In genomic region chr12:84640654-84641053, GRCm38 (mm10) we compare ENCODE assay signal across 33 mouse cellular contexts. TPM values are rescaled to one million over a fixed set of nuclear protein-coding genes. Genes with fewer than 3 reads are reported as not detected.
DNase-seq lines count a peak whose midpoint lies in the region; ATAC-seq and TF ChIP-seq lines count a peak whose summit lies in the region.
"Had no signal": no experiment of that assay in that cellular context is flagged by ENCODE, and none has a peak within 500 bp of the region (broad histone marks: within the 10 kb centered on the region; RNA-seq: fewer than 3 reads in every experiment).

Gene Vrtn, plus strand, starts transcription at chr12:84641019.

- no peak for TF ChIP-seq POLR2A in testis, adult 2 months (IDR thresholded peaks at IDR 0.05; ENCODE audit: control insufficient read depth, low read depth, low read length)

- H3K4me2 ChIP-seq in forebrain, embryonic 11.5 days (ENCODE audit: low read depth, low read length, severe bottlenecking): no peak within 1 kb of the TSS
- no peak within 1 kb of the TSS for H3K4me2 ChIP-seq in hindbrain, postnatal 0 days (ENCODE audit: low read depth, low read length)
- H3K4me2 ChIP-seq: lung, embryonic 14.5 days; neural tube, embryonic 13.5 days had no signal

- ATAC-seq in forebrain, embryonic 11.5 days (replicated peaks; ENCODE audit: low FRiP score): no peak
- no peak for ATAC-seq in hindbrain, postnatal 0 days
- no peak for ATAC-seq in frontal cortex, adult (ENCODE audit: low TSS enrichment)
- ATAC-seq: intestine, postnatal 0 days; midbrain, embryonic 16.5 days had no signal

- H3K4me3 ChIP-seq in forebrain, embryonic 10.5 days: peak within 1 kb of the TSS; percentile 23; the same call in 1 of the 2 replicates
- H3K4me3 ChIP-seq in forebrain, embryonic 11.5 days (ENCODE audit: low read depth, low read length): no peak within 1 kb of the TSS
- 0 out of 2 replicates have a peak within 1 kb of the TSS, but pooled peaks have one; percentile 6 for H3K4me3 ChIP-seq in hindbrain, embryonic 10.5 days
- no peak within 1 kb of the TSS for H3K4me3 ChIP-seq in hindbrain, postnatal 0 days (ENCODE audit: low read length)
- H3K4me3 ChIP-seq in testis, adult 2 months (ENCODE audit: control insufficient read depth, low read depth, low read length): peak within 1 kb of the TSS; percentile 49
- H3K4me3 ChIP-seq: gastrocnemius, adult 2 months; layer of hippocampus, adult 2 months; myocyte; neural tube, embryonic 13.5 days had no signal

- DNase-seq in forebrain, embryonic 10.5 days (ENCODE audit: extremely low spot score, low spot score): no peak
- no peak for DNase-seq in forebrain, embryonic 11.5 days (ENCODE audit: low spot score)
- no peak for DNase-seq in hindbrain, embryonic 10.5 days (ENCODE audit: low spot score)
- DNase-seq in hindbrain, postnatal 0 days (ENCODE audit: low spot score): no peak
- no peak for DNase-seq in testis, postnatal 14 days (ENCODE audit: low spot score)
- DNase-seq in yolk sac, embryonic 10.5 days (ENCODE audit: low spot score): no peak
- DNase-seq: adrenal gland, postnatal 25 days; cerebellum, adult 9-10 months; gastrocnemius, adult 2 months; kidney, postnatal 25 days; lung, embryonic 14.5 days; right cerebral cortex, adult 18-20 months; right cerebral cortex, postnatal 4 days; thymus, adult 18-20 months; thymus, postnatal 36 days had no signal

- peaks cover 59% of the 10 kb centered on the region for H3K27me3 ChIP-seq in forebrain, embryonic 10.5 days (ENCODE audit: poor library complexity, severe bottlenecking)
- peaks cover 37% of the 10 kb centered on the region for H3K27me3 ChIP-seq in forebrain, embryonic 11.5 days (ENCODE audit: control insufficient read depth, insufficient read depth, low read length)
- peaks cover 57% of the 10 kb centered on the region for H3K27me3 ChIP-seq in hindbrain, embryonic 10.5 days (ENCODE audit: insufficient read depth, poor library complexity, severe bottlenecking)
- H3K27me3 ChIP-seq in hindbrain, postnatal 0 days (ENCODE audit: insufficient read depth, low read length): peaks cover 27% of the 10 kb centered on the region
- H3K27me3 ChIP-seq in testis, adult 2 months (ENCODE audit: control insufficient read depth, insufficient read depth, low read length): peaks cover 6% of the 10 kb centered on the region

- no peaks in the 10 kb centered on the region for H3K36me3 ChIP-seq in forebrain, embryonic 10.5 days (replicated peaks)
- no peaks in the 10 kb centered on the region for H3K36me3 ChIP-seq in forebrain, embryonic 11.5 days (ENCODE audit: control insufficient read depth, insufficient read depth, low read length)
- H3K36me3 ChIP-seq in hindbrain, embryonic 10.5 days: no peaks in the 10 kb centered on the region
- H3K36me3 ChIP-seq in hindbrain, postnatal 0 days (ENCODE audit: insufficient read depth, low read length): no peaks in the 10 kb centered on the region
- H3K36me3 ChIP-seq in testis, adult 2 months (ENCODE audit: control insufficient read depth, insufficient read depth, low read length): no peaks in the 10 kb centered on the region
- H3K36me3 ChIP-seq: embryonic facial prominence, embryonic 10.5 days; neural tube, embryonic 13.5 days had no signal

- H3K9me3 ChIP-seq in forebrain, embryonic 10.5 days: no peaks in the 10 kb centered on the region
- no peaks in the 10 kb centered on the region for H3K9me3 ChIP-seq in forebrain, embryonic 11.5 days (ENCODE audit: control insufficient read depth, low read length)
- H3K9me3 ChIP-seq in hindbrain, embryonic 10.5 days: no peaks in the 10 kb centered on the region
- no peaks in the 10 kb centered on the region for H3K9me3 ChIP-seq in hindbrain, postnatal 0 days (ENCODE audit: low read length)
- H3K9me3 ChIP-seq: embryonic facial prominence, embryonic 10.5 days; neural tube, embryonic 13.5 days had no signal

- TF ChIP-seq CTCF in hindbrain, postnatal 0 days (IDR thresholded peaks at IDR 0.05; ENCODE audit: low read depth): no peak
- TF ChIP-seq CTCF in testis, adult 2 months (IDR thresholded peaks at IDR 0.05; ENCODE audit: control insufficient read depth, insufficient read depth, insufficient replicate concordance, low read depth, low read length): no peak

- 2% methylated on average over 9 of the region's 9 CpGs for WGBS in forebrain, embryonic 10.5 days
- 4% methylated on average over 9 of the region's 9 CpGs for WGBS in forebrain, embryonic 11.5 days
- WGBS in hindbrain, embryonic 10.5 days: 3% methylated on average over 9 of the region's 9 CpGs
- WGBS in hindbrain, postnatal 0 days: 7% methylated on average over 9 of the region's 9 CpGs

- peaks cover 21% of the 10 kb centered on the region for H3K4me1 ChIP-seq in forebrain, embryonic 10.5 days
- H3K4me1 ChIP-seq in forebrain, embryonic 11.5 days (replicated peaks; ENCODE audit: control insufficient read depth, insufficient read depth, low read length): no peaks in the 10 kb centered on the region
- H3K4me1 ChIP-seq in hindbrain, embryonic 10.5 days (replicated peaks): peaks cover 24% of the 10 kb centered on the region; the same call in 1 of the 2 replicates
- H3K4me1 ChIP-seq in hindbrain, postnatal 0 days (ENCODE audit: insufficient read depth, low read length): no peaks in the 10 kb centered on the region
- H3K4me1 ChIP-seq in testis, adult 2 months (ENCODE audit: control insufficient read depth, insufficient read depth, low read length): peaks cover 8% of the 10 kb centered on the region

- no peak within 1 kb of the TSS for H3K9ac ChIP-seq in forebrain, embryonic 11.5 days (ENCODE audit: low read length)
- no peak within 1 kb of the TSS for H3K9ac ChIP-seq in hindbrain, postnatal 0 days (replicated peaks; ENCODE audit: low read length)
- H3K9ac ChIP-seq: liver, embryonic 14.5 days; lung, embryonic 14.5 days; neural tube, embryonic 13.5 days had no signal

- no peak within 1 kb of the TSS for H3K27ac ChIP-seq in forebrain, embryonic 10.5 days
- H3K27ac ChIP-seq in forebrain, embryonic 11.5 days (ENCODE audit: low read depth, low read length): no peak within 1 kb of the TSS
- no peak within 1 kb of the TSS for H3K27ac ChIP-seq in hindbrain, embryonic 10.5 days
- no peak within 1 kb of the TSS for H3K27ac ChIP-seq in hindbrain, postnatal 0 days
- no peak within 1 kb of the TSS for H3K27ac ChIP-seq in testis, adult 2 months (ENCODE audit: control insufficient read depth, insufficient read depth, low read depth, low read length)
- H3K27ac ChIP-seq: embryonic facial prominence, embryonic 10.5 days; gastrocnemius, adult 2 months; layer of hippocampus, adult 2 months; liver, embryonic 14.5 days; neural tube, embryonic 13.5 days had no signal

RNA-seq across cellular contexts. Expression of gene Vrtn, which starts in this region (rescaled TPM):
- polyA plus RNA-seq in forebrain, embryonic 10.5 days (2016; fragmentation: Nextera tagmentation; extraction: Ambion mirVana): not detected in 2 replicates
- not detected in 2 replicates for polyA plus RNA-seq in forebrain, embryonic 11.5 days (2014; fragmentation: Nextera tagmentation; extraction: Ambion mirVana)
- 0.09 TPM in 1 of 2 replicates, not detected in the other for polyA plus RNA-seq in hindbrain, embryonic 10.5 days (2016; fragmentation: Nextera tagmentation; extraction: Ambion mirVana)
- total RNA-seq in hindbrain, postnatal 0 days (2014; rRNA removed): not detected in 2 replicates
- not detected in 2 replicates for polyA plus RNA-seq in hindbrain, postnatal 0 days (2015; fragmentation: Nextera tagmentation; extraction: Ambion mirVana)
- polyA plus RNA-seq in testis, adult 2 months (2012; rRNA removed): 0.07 and 0.16 TPM in 2 replicates
- total RNA-seq: adrenal gland, postnatal 25 days; gastrocnemius, adult 2 months; layer of hippocampus, adult 2 months; layer of hippocampus, postnatal 25 days; megakaryocyte-erythroid progenitor cell, adult 5-6 weeks; MEL had no signal
- polyA plus RNA-seq: embryonic facial prominence, embryonic 10.5 days; frontal cortex, adult 2 months; gonadal fat pad, adult 2 months; hindbrain, embryonic 11.5 days; intestine, postnatal 0 days; kidney, embryonic 14.5 days; limb, embryonic 11.5 days; liver, embryonic 14.5 days; lung, embryonic 14.5 days; myocyte; neural tube, embryonic 13.5 days; stomach, embryonic 14.5 days had no signal

Comparison
In these comparisons a context has a peak if more than half of its experiments do, and no peak if none do; other contexts are left out.
1. H3K4me3 ChIP-seq: peak in forebrain, embryonic 10.5 days (single experiment), hindbrain, embryonic 10.5 days (single experiment) and testis, adult 2 months (single experiment); none in forebrain, embryonic 11.5 days (single experiment) and hindbrain, postnatal 0 days (single experiment).